Mouse (Mus musculus): ENCODE data around the gene Calm2. TPM values are rescaled to one million over a fixed set of nuclear protein-coding genes. Genes with fewer than 3 reads are reported as not detected.

Gene Calm2
- polyA plus RNA-seq, 1 experiment, result 22.8 TPM

- 73% methylated on average over 4 of the region's 4 CpGs for WGBS
- no peaks in the 10 kb centered on the region for H3K36me3 ChIP-seq (ENCODE audit: control insufficient read depth, insufficient read depth, low read length)
- no peak for TF ChIP-seq CTCF (IDR thresholded peaks at IDR 0.05; ENCODE audit: extremely low read depth, insufficient read length, insufficient replicate concordance, low read depth, low read length)
- TF ChIP-seq POLR2A (IDR thresholded peaks at IDR 0.05; ENCODE audit: low read depth, low read length), result no peak
- H3K27me3 ChIP-seq (ENCODE audit: control insufficient read depth, insufficient read depth, low read length), result no peaks in the 10 kb centered on the region
- H3K4me1 ChIP-seq (ENCODE audit: control insufficient read depth, insufficient read depth, insufficient read length, low read length), result no peaks in the 10 kb centered on the region
- H3K27ac ChIP-seq (ENCODE audit: insufficient read depth, low read depth, low read length), result no peak overlapping the region
- H3K4me3 ChIP-seq (ENCODE audit: low read depth, low read length), result no peak overlapping the region
Measured at GRCm38 (mm10) chr17:87403462-87403861, 43.3 kb downstream of the Calm2 start.

GRCm38 (mm10) chr17:87402444-87402843, 44.3 kb downstream of the Calm2 start:
- TF ChIP-seq CTCF (IDR thresholded peaks at IDR 0.05; ENCODE audit: extremely low read depth, insufficient read length, insufficient replicate concordance, low read depth, low read length) (no peak), POLR2A (IDR thresholded peaks at IDR 0.05; ENCODE audit: low read depth, low read length) (no peak)
- Histone ChIP-seq H3K27ac (ENCODE audit: insufficient read depth, low read depth, low read length) (no peak overlapping the region), H3K27me3 (ENCODE audit: control insufficient read depth, insufficient read depth, low read length) (no peaks in the 10 kb centered on the region), H3K4me3 (ENCODE audit: low read depth, low read length) (no peak overlapping the region), H3K4me1 (ENCODE audit: control insufficient read depth, insufficient read depth, insufficient read length, low read length) (no peaks in the 10 kb centered on the region), H3K36me3 (ENCODE audit: control insufficient read depth, insufficient read depth, low read length) (no peaks in the 10 kb centered on the region)
- 88% methylated on average over 11 of the region's 11 CpGs for WGBS

- H3K27ac ChIP-seq (ENCODE audit: insufficient read depth, low read depth, low read length), result no peak overlapping the region
- TF ChIP-seq CTCF (IDR thresholded peaks at IDR 0.05; ENCODE audit: extremely low read depth, insufficient read length, insufficient replicate concordance, low read depth, low read length), result no peak
- TF ChIP-seq POLR2A (IDR thresholded peaks at IDR 0.05; ENCODE audit: low read depth, low read length), result no peak
- 60% methylated on average over 11 of the region's 11 CpGs for WGBS
- H3K27me3 ChIP-seq (ENCODE audit: control insufficient read depth, insufficient read depth, low read length), result no peaks in the 10 kb centered on the region
- H3K36me3 ChIP-seq (ENCODE audit: control insufficient read depth, insufficient read depth, low read length), result no peaks in the 10 kb centered on the region
- no peak overlapping the region for H3K4me3 ChIP-seq (ENCODE audit: low read depth, low read length)
- H3K4me1 ChIP-seq (ENCODE audit: control insufficient read depth, insufficient read depth, insufficient read length, low read length), result peaks cover 10% of the 10 kb centered on the region
Measured at GRCm38 (mm10) chr17:87397088-87397487, 49.6 kb downstream of the Calm2 start.

- peaks cover 8% of the 10 kb centered on the region for H3K4me1 ChIP-seq (ENCODE audit: control insufficient read depth, insufficient read depth, insufficient read length, low read length)
- no peak overlapping the region for H3K27ac ChIP-seq (ENCODE audit: insufficient read depth, low read depth, low read length)
- H3K27me3 ChIP-seq (ENCODE audit: control insufficient read depth, insufficient read depth, low read length), result no peaks in the 10 kb centered on the region
- no peak for TF ChIP-seq POLR2A (IDR thresholded peaks at IDR 0.05; ENCODE audit: low read depth, low read length)
- TF ChIP-seq CTCF (IDR thresholded peaks at IDR 0.05; ENCODE audit: extremely low read depth, insufficient read length, insufficient replicate concordance, low read depth, low read length), result no peak
- WGBS, result 54% methylated on average over 7 of the region's 7 CpGs
- no peaks in the 10 kb centered on the region for H3K36me3 ChIP-seq (ENCODE audit: control insufficient read depth, insufficient read depth, low read length)
- H3K4me3 ChIP-seq (ENCODE audit: low read depth, low read length), result no peak overlapping the region
Measured at GRCm38 (mm10) chr17:87391242-87391641, 55.5 kb downstream of the Calm2 start.

- TF ChIP-seq CTCF (IDR thresholded peaks at IDR 0.05; ENCODE audit: extremely low read depth, insufficient read length, insufficient replicate concordance, low read depth, low read length), result no peak
- TF ChIP-seq POLR2A (IDR thresholded peaks at IDR 0.05; ENCODE audit: low read depth, low read length), result no peak
- WGBS, result 34% methylated on average over 5 of the region's 5 CpGs
- H3K27me3 ChIP-seq (ENCODE audit: control insufficient read depth, insufficient read depth, low read length), result no peaks in the 10 kb centered on the region
- H3K36me3 ChIP-seq (ENCODE audit: control insufficient read depth, insufficient read depth, low read length), result no peaks in the 10 kb centered on the region; the same call in 1 of the 2 replicates
- no peaks in the 10 kb centered on the region for H3K4me1 ChIP-seq (ENCODE audit: control insufficient read depth, insufficient read depth, insufficient read length, low read length)
- H3K27ac ChIP-seq (ENCODE audit: insufficient read depth, low read depth, low read length), result no peak overlapping the region
- H3K4me3 ChIP-seq (ENCODE audit: low read depth, low read length), result no peak overlapping the region
Measured at GRCm38 (mm10) chr17:87387068-87387467, 59.7 kb downstream of the Calm2 start.

GRCm38 (mm10) chr17:87385835-87386234, 60.9 kb downstream of the Calm2 start:
- Histone ChIP-seq H3K4me3 (ENCODE audit: low read depth, low read length) (no peak overlapping the region), H3K4me1 (ENCODE audit: control insufficient read depth, insufficient read depth, insufficient read length, low read length) (no peaks in the 10 kb centered on the region), H3K36me3 (ENCODE audit: control insufficient read depth, insufficient read depth, low read length) (no peaks in the 10 kb centered on the region; the same call in 1 of the 2 replicates), H3K27me3 (ENCODE audit: control insufficient read depth, insufficient read depth, low read length) (no peaks in the 10 kb centered on the region), H3K27ac (ENCODE audit: insufficient read depth, low read depth, low read length) (no peak overlapping the region)
- TF ChIP-seq CTCF (IDR thresholded peaks at IDR 0.05; ENCODE audit: extremely low read depth, insufficient read length, insufficient replicate concordance, low read depth, low read length), result no peak
- no peak for TF ChIP-seq POLR2A (IDR thresholded peaks at IDR 0.05; ENCODE audit: low read depth, low read length)
- WGBS, result 85% methylated on average over 3 of the region's 3 CpGs

Other genes starting within 250 kb of the Calm2 start
- 139 and 169 TPM in 2 replicates for gene Mcfd2, start 181.0 kb downstream of the Calm2 start, polyA plus RNA-seq (2012; rRNA removed)
- 195 and 289 TPM in 2 replicates for gene Ttc7, start 164.0 kb downstream of the Calm2 start, polyA plus RNA-seq (2012; rRNA removed)
- gene Stpg4, start 19.2 kb downstream of the Calm2 start, polyA plus RNA-seq (2012; rRNA removed), result not detected in 2 replicates
- 511 and 1,756 TPM in 2 replicates for gene Epcam, start 189.0 kb upstream of the Calm2 start, polyA plus RNA-seq (2012; rRNA removed)
- 1.4 and 2.5 TPM in 2 replicates for gene Msh2, start 225.4 kb upstream of the Calm2 start, polyA plus RNA-seq (2012; rRNA removed)

Data from small intestine, adult 2 months (tissue).